Mouse (Mus musculus) cerebellum, adult 2 months (tissue): Measurements from ENCODE around the gene Baiap2l2.

Experiments
- CTCF ChIP-seq: fragments of 200-500 bp; IDR thresholded peaks from 2 replicates; pipeline ENCODE4 v1.5.1; 2011; ENCODE audit warnings: low read depth, mild to moderate bottlenecking, control low read depth, low read length, moderate library complexity, borderline replicate concordance; ENCODE audit not compliant: insufficient read depth
- POLR2A ChIP-seq: fragments of 200-500 bp; IDR thresholded peaks from 2 replicates; pipeline ENCODE4 v1.6.1; 2011; ENCODE audit warnings: low read length, control low read depth, borderline replicate concordance; ENCODE audit not compliant: insufficient read depth

DNA sequence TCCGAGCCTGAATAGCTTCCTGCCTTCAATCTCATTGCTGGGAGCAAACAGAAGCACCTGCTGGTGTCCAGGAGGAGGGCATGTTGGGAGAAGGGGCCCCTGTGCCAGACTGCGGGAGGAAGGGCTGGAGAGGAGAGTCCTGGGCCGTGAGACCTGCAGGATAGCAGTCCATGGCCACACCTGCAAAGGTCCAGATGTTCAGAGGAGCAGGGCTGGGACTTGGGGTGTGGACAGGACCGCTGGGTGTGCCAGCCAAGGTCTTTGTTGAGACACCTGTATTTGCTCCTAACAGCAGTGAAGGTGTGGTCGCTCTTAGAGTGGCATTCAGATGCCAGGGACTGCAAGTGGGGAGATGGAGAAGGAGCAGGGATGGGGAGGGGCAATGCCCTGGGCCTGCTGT is 2.9 kb downstream of the Baiap2l2 start:
- no peak for TF ChIP-seq CTCF
- TF ChIP-seq POLR2A: no peak
